Mouse (Mus musculus) limb, embryonic 10.5 days (tissue): ENCODE results near the gene Cfap100. TPM values are rescaled to one million over a fixed set of nuclear protein-coding genes. Genes with fewer than 3 reads are reported as not detected.

ENCODE experiments used
- DNase-seq: peaks from one replicate; pipeline ENCODE4 v3.0.0-alpha.2; 2017; ENCODE audit warnings: low spot score
- H3K27ac ChIP-seq: fragments of 300-500 bp; sonication (generic); 2 replicates; pipeline ENCODE4 v1.5.1; 2016; ENCODE audit warnings: mild to moderate bottlenecking
- H3K27me3 ChIP-seq: fragments of 300-500 bp; sonication (generic); 2 replicates; pipeline ENCODE4 v1.6.1; 2016; ENCODE audit warnings: low read depth, mild to moderate bottlenecking; ENCODE audit not compliant: poor library complexity, severe bottlenecking
- H3K36me3 ChIP-seq: fragments of 300-500 bp; sonication (generic); 2 replicates; pipeline ENCODE4 v1.6.1; 2016; ENCODE audit warnings: mild to moderate bottlenecking, moderate library complexity
- H3K4me1 ChIP-seq: fragments of 300-500 bp; sonication (generic); 2 replicates; pipeline ENCODE4 v1.6.1; 2016
- H3K4me3 ChIP-seq: fragments of 300-500 bp; sonication (generic); 2 replicates; pipeline ENCODE4 v1.5.1; 2016; ENCODE audit warnings: mild to moderate bottlenecking, moderate library complexity
- H3K9me3 ChIP-seq: fragments of 300-500 bp; sonication (generic); replicated peaks from 2 replicates; pipeline ENCODE4 v1.6.1; 2016; ENCODE audit warnings: mild to moderate bottlenecking
- WGBS: fragments of 180-500 bp; shearing (Covaris S2); methylation state at CpG from one replicate; pipeline ENCODE4 v1.1.7; 2016; 5-methylcytosine and 5-hydroxymethylcytosine counted together
- polyA plus RNA-seq: library from polyadenylated mRNA; unstranded; fragments of >200 nt; fragmentation: Nextera tagmentation; extraction: Ambion mirVana; gene quantifications from 2 replicates; pipeline ENCODE4 v1.2.1, GENCODE M21; 2016

Cfap100 gene
- polyA plus RNA-seq, 1 experiment from 2014 or later = 0.64 TPM

- peak; percentile 54 for DNase-seq
- Histone ChIP-seq H3K4me3 (no peak overlapping the region), H3K27me3 (no peaks in the 10 kb centered on the region), H3K9me3 (no peaks in the 10 kb centered on the region), H3K36me3 (no peaks in the 10 kb centered on the region), H3K27ac (peak overlapping the region; percentile 71), H3K4me1 (peaks cover 16% of the 10 kb centered on the region)
- WGBS = 44% methylated on average over 7 of the region's 7 CpGs
Measured at GRCm38 (mm10) chr6:90360024-90360781, 68.4 kb downstream of the Cfap100 start.

DNA sequence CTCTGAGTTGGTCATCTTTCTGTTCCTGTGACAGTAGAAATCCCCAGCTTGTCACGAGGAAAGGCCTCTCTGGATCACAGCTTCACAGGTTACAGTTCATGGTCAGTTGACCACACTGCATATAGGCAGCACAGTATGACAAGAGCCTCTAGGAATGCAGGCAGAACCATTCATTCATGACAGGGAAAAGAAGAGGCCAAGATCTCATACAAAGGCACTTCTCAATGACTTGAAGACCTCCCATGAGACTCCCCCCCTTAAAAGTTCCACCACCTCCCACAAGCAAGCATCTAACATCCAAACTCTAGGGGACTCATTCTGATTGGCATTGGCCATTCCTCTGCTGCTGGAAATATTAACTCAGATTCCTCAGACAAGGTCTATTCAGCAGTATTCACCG lies 69.2 kb downstream of the Cfap100 start:
- Histone ChIP-seq H3K4me1 (peaks cover 16% of the 10 kb centered on the region), H3K27ac (peak overlapping the region; percentile 71), H3K9me3 (no peaks in the 10 kb centered on the region), H3K36me3 (no peaks in the 10 kb centered on the region), H3K4me3 (no peak overlapping the region), H3K27me3 (no peaks in the 10 kb centered on the region)
- no peak for DNase-seq
- WGBS = 88% methylated on average over 2 of the region's 2 CpGs

DNA sequence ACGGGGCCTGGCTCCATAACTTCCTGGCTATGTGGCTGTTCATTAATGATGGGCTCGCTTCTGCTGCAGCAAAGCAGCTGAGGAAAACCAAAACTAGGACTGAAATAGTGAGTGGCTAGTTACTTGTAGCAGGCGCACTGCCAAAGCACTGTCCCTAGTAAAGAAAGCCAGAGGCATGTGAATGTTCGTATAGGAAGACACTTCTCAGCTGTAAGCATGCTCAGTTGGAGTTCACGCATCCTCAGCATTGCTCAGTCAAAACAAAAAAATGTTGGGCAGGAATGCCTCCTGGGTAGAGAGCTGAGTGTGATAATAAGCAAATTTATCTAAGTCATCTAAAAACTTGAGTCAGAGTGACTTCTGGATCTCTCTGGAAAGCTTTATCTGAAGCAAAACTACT lies 70.5 kb downstream of the Cfap100 start:
- no peak overlapping the region for H3K4me3 ChIP-seq
- no peaks in the 10 kb centered on the region for H3K27me3 ChIP-seq
- H3K36me3 ChIP-seq = no peaks in the 10 kb centered on the region
- DNase-seq = no peak
- WGBS = 74% methylated on average over 5 of the region's 5 CpGs
- H3K9me3 ChIP-seq = no peaks in the 10 kb centered on the region
- H3K4me1 ChIP-seq = peaks cover 16% of the 10 kb centered on the region
- no peak overlapping the region for H3K27ac ChIP-seq

Other genes with a start within 250 kb of the Cfap100 start
- not detected in 2 replicates for gene V1ra8, start 226.0 kb downstream of the Cfap100 start, polyA plus RNA-seq
- gene Vmn1r53, start 204.4 kb downstream of the Cfap100 start, polyA plus RNA-seq = not detected in 2 replicates
- not detected in 2 replicates for gene Vmn1r54, start 182.5 kb downstream of the Cfap100 start, polyA plus RNA-seq
- gene BC048671, start 127.6 kb downstream of the Cfap100 start, polyA plus RNA-seq = not detected in 2 replicates
- 0.09 TPM in 1 of 2 replicates, not detected in the other for gene Chst13, start 103.6 kb downstream of the Cfap100 start, polyA plus RNA-seq
- gene Uroc1, start 95.5 kb downstream of the Cfap100 start, polyA plus RNA-seq = 0.15 and 0.16 TPM in 2 replicates
- 6.1 and 6.4 TPM in 2 replicates for gene Zxdc, start 59.3 kb downstream of the Cfap100 start, polyA plus RNA-seq
- gene Klf15, start 33.8 kb upstream of the Cfap100 start, polyA plus RNA-seq = 4.3 and 7.5 TPM in 2 replicates
- gene Aldh1l1, start 57.6 kb upstream of the Cfap100 start, polyA plus RNA-seq = 1.6 and 1.7 TPM in 2 replicates
- gene Slc41a3, start 175.9 kb upstream of the Cfap100 start, polyA plus RNA-seq = 1.6 and 2.4 TPM in 2 replicates